Mouse (Mus musculus): ENCODE results near the gene Gm17190. TPM values are rescaled to one million over a fixed set of nuclear protein-coding genes. Genes with fewer than 3 reads are reported as not detected.
A peak's percentile ranks its signal among the peaks of the same experiment; 100 is the strongest.

Gene Gm17190
- polyA plus RNA-seq, 1 experiment from 2014 or later: 0.63 TPM

DNA sequence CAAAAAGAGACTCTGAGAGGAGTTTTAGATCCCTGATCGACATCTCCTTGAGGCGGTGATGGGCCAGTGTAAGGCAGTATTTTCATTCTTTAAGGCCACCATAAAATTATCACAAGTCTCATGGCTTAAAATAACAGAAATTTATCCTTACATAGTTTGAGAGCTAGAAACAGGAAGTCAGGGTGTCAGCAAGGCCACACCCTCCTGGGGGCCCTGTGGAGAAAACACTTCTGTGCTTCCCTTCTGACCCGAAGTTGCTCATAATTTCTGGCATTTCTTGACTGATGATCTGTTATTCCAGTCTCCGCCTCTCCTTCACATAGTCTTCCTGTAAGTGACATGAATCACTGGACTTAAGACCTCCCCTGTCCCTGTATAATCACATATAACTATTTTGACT is 24.5 kb downstream of the Gm17190 start:
- Histone ChIP-seq H3K36me3 (replicated peaks; ENCODE audit: control insufficient read depth, insufficient read depth) (no peaks in the 10 kb centered on the region), H3K27ac (no peak overlapping the region), H3K4me3 (replicated peaks; ENCODE audit: low read length) (no peak overlapping the region), H3K9ac (no peak overlapping the region), H3K4me2 (replicated peaks) (no peak overlapping the region), H3K9me3 (ENCODE audit: control insufficient read depth, low read length) (no peaks in the 10 kb centered on the region), H3K27me3 (ENCODE audit: control insufficient read depth, insufficient read depth, low read length) (no peaks in the 10 kb centered on the region), H3K4me1 (replicated peaks; ENCODE audit: control insufficient read depth, insufficient read depth, low read length) (no peaks in the 10 kb centered on the region; the same call in 1 of the 2 replicates)
- WGBS: 87% methylated on average over 4 of the region's 4 CpGs
- DNase-seq (ENCODE audit: low spot score) (no peak), ATAC-seq (ENCODE audit: low FRiP score) (no peak)

GRCm38 (mm10) chr13:96110767-96111166 is 28.9 kb downstream of the Gm17190 start:
- Histone ChIP-seq H3K4me1 (replicated peaks; ENCODE audit: control insufficient read depth, insufficient read depth, low read length) (no peaks in the 10 kb centered on the region; the same call in 1 of the 2 replicates), H3K36me3 (replicated peaks; ENCODE audit: control insufficient read depth, insufficient read depth) (no peaks in the 10 kb centered on the region), H3K4me2 (replicated peaks) (no peak overlapping the region), H3K4me3 (replicated peaks; ENCODE audit: low read length) (no peak overlapping the region), H3K27ac (peak overlapping the region; percentile 40; the same call in 1 of the 2 replicates), H3K9ac (no peak overlapping the region), H3K27me3 (ENCODE audit: control insufficient read depth, insufficient read depth, low read length) (no peaks in the 10 kb centered on the region), H3K9me3 (ENCODE audit: control insufficient read depth, low read length) (no peaks in the 10 kb centered on the region)
- WGBS: 28% methylated on average over 3 of the region's 3 CpGs
- ATAC-seq (ENCODE audit: low FRiP score) (peak; percentile 34; the same call in 1 of the 2 replicates), DNase-seq (ENCODE audit: low spot score) (peak; percentile 35)

DNA sequence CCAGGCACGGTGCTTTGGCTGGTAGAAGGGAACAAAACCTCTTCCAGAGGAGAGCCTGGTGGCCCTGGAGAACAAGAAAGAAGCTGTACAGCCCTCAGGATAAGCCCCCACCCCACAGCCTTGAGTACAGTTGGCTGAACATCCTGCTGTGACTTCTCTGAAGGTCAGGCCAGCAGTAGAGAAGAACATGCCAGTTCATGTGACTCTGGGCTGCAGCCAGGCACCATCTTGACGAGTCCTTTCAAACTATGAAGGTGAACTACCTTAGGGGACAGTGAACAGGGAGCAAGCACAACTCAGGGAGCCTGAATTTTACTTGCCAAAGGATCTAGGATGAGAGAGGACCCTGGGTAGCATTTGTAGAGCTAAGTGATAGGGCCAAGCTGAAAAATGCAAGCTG is 30.9 kb downstream of the Gm17190 start:
- Histone ChIP-seq H3K27ac (no peak overlapping the region), H3K27me3 (ENCODE audit: control insufficient read depth, insufficient read depth, low read length) (no peaks in the 10 kb centered on the region), H3K9me3 (ENCODE audit: control insufficient read depth, low read length) (no peaks in the 10 kb centered on the region), H3K4me1 (replicated peaks; ENCODE audit: control insufficient read depth, insufficient read depth, low read length) (no peaks in the 10 kb centered on the region; the same call in 1 of the 2 replicates), H3K36me3 (replicated peaks; ENCODE audit: control insufficient read depth, insufficient read depth) (no peaks in the 10 kb centered on the region), H3K4me2 (replicated peaks) (no peak overlapping the region), H3K9ac (no peak overlapping the region), H3K4me3 (replicated peaks; ENCODE audit: low read length) (no peak overlapping the region)
- 85% methylated on average over 2 of the region's 2 CpGs for WGBS
- no peak for ATAC-seq (ENCODE audit: low FRiP score)
- DNase-seq (ENCODE audit: low spot score): no peak

DNA sequence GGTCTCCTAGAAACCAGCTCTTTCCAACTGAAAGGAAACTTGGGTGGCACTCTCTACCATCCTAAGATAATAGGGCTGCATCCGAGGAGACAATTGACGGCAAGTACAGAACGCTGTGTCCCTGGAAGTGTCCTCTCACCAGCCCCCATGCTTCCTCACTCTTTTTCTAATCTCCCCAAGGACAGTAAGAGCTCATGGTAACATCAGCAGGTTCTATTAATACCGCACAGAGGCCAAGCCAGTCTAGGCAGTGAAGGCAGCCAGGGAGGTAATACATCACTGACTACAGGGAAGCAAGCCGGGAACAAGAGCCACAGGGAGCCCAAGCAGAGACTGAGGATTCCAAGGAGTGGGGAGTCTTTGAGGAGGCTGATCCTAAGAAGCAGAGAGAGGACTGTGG is 43.2 kb downstream of the Gm17190 start:
- 53% methylated on average over 5 of the region's 5 CpGs for WGBS

GRCm38 (mm10) chr13:96126669-96127068 is 44.8 kb downstream of the Gm17190 start:
- H3K27me3 ChIP-seq (ENCODE audit: control insufficient read depth, insufficient read depth, low read length): peaks cover 11% of the 10 kb centered on the region; the same call in 1 of the 2 replicates
- WGBS: 84% methylated on average over 6 of the region's 6 CpGs
- no peak overlapping the region for H3K9ac ChIP-seq
- ATAC-seq (ENCODE audit: low FRiP score) (no peak), DNase-seq (ENCODE audit: low spot score) (no peak)
- no peak overlapping the region for H3K27ac ChIP-seq
- peaks cover 11% of the 10 kb centered on the region for H3K4me1 ChIP-seq (replicated peaks; ENCODE audit: control insufficient read depth, insufficient read depth, low read length)
- H3K9me3 ChIP-seq (ENCODE audit: control insufficient read depth, low read length): no peaks in the 10 kb centered on the region
- H3K36me3 ChIP-seq (replicated peaks; ENCODE audit: control insufficient read depth, insufficient read depth): no peaks in the 10 kb centered on the region
- H3K4me3 ChIP-seq (replicated peaks; ENCODE audit: low read length): no peak overlapping the region
- no peak overlapping the region for H3K4me2 ChIP-seq (replicated peaks)

More for the DNA sequence above, 43.2 kb downstream of the Gm17190 start:
- DNase-seq (ENCODE audit: low spot score) (no peak), ATAC-seq (ENCODE audit: low FRiP score) (no peak)
- Histone ChIP-seq H3K27me3 (ENCODE audit: control insufficient read depth, insufficient read depth, low read length) (peaks cover 3% of the 10 kb centered on the region; the same call in 1 of the 2 replicates), H3K4me3 (replicated peaks; ENCODE audit: low read length) (no peak overlapping the region), H3K27ac (no peak overlapping the region), H3K9me3 (ENCODE audit: control insufficient read depth, low read length) (no peaks in the 10 kb centered on the region), H3K4me2 (replicated peaks) (no peak overlapping the region), H3K4me1 (replicated peaks; ENCODE audit: control insufficient read depth, insufficient read depth, low read length) (peaks cover 3% of the 10 kb centered on the region), H3K36me3 (replicated peaks; ENCODE audit: control insufficient read depth, insufficient read depth) (no peaks in the 10 kb centered on the region), H3K9ac (no peak overlapping the region)

DNA sequence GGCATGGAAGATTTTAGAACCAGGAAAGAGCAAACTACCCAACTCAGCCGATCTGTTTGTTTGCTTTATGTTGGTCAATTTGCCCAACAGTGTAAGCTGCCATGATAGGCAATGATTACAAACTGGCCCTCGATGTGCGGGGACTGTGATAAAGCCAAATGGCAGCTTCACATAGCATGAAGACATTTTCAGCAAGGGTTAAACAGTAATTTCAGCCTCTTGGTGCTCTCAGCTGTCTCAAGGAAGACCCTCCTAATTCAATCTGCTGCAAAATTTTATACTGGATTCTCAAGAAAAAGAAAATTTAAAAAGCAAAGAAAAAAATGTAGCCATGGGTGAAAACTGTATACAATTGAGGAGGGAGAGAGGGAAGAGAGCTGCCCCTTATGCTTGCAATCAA is 47.2 kb downstream of the Gm17190 start:
- Histone ChIP-seq H3K4me3 (replicated peaks; ENCODE audit: low read length) (peak overlapping the region; percentile 55), H3K27ac (peak overlapping the region; percentile 90), H3K4me2 (replicated peaks) (peak overlapping the region; percentile 90), H3K36me3 (replicated peaks; ENCODE audit: control insufficient read depth, insufficient read depth) (no peaks in the 10 kb centered on the region), H3K9me3 (ENCODE audit: control insufficient read depth, low read length) (no peaks in the 10 kb centered on the region), H3K9ac (peak overlapping the region; percentile 72), H3K27me3 (ENCODE audit: control insufficient read depth, insufficient read depth, low read length) (peaks cover 11% of the 10 kb centered on the region; the same call in 1 of the 2 replicates), H3K4me1 (replicated peaks; ENCODE audit: control insufficient read depth, insufficient read depth, low read length) (peaks cover 17% of the 10 kb centered on the region)
- WGBS: 83% methylated on average over 3 of the region's 3 CpGs
- no peak for ATAC-seq (ENCODE audit: low FRiP score)
- DNase-seq (ENCODE audit: low spot score): no peak

GRCm38 (mm10) chr13:96131050-96131449 is 49.2 kb downstream of the Gm17190 start:
- ATAC-seq (ENCODE audit: low FRiP score): peak; percentile 91
- Histone ChIP-seq H3K4me2 (replicated peaks) (peak overlapping the region; percentile 90), H3K27ac (peak overlapping the region; percentile 90), H3K9ac (peak overlapping the region; percentile 72), H3K36me3 (replicated peaks; ENCODE audit: control insufficient read depth, insufficient read depth) (no peaks in the 10 kb centered on the region), H3K4me1 (replicated peaks; ENCODE audit: control insufficient read depth, insufficient read depth, low read length) (peaks cover 17% of the 10 kb centered on the region), H3K4me3 (replicated peaks; ENCODE audit: low read length) (peak overlapping the region; percentile 55), H3K9me3 (ENCODE audit: control insufficient read depth, low read length) (no peaks in the 10 kb centered on the region), H3K27me3 (ENCODE audit: control insufficient read depth, insufficient read depth, low read length) (peaks cover 15% of the 10 kb centered on the region; the same call in 1 of the 2 replicates)
- WGBS: under 1% methylated on average over 26 of the region's 30 CpGs
- peak; percentile 77 for DNase-seq (ENCODE audit: low spot score)

- ATAC-seq (ENCODE audit: low FRiP score) (no peak), DNase-seq (ENCODE audit: low spot score) (no peak)
- H3K4me2 ChIP-seq (replicated peaks): peak overlapping the region; percentile 90
- peaks cover 17% of the 10 kb centered on the region for H3K4me1 ChIP-seq (replicated peaks; ENCODE audit: control insufficient read depth, insufficient read depth, low read length)
- peak overlapping the region; percentile 55 for H3K4me3 ChIP-seq (replicated peaks; ENCODE audit: low read length)
- no peaks in the 10 kb centered on the region for H3K9me3 ChIP-seq (ENCODE audit: control insufficient read depth, low read length)
- no peaks in the 10 kb centered on the region for H3K36me3 ChIP-seq (replicated peaks; ENCODE audit: control insufficient read depth, insufficient read depth)
- peaks cover 15% of the 10 kb centered on the region; the same call in 1 of the 2 replicates for H3K27me3 ChIP-seq (ENCODE audit: control insufficient read depth, insufficient read depth, low read length)
- WGBS: under 1% methylated on average over 19 of the region's 19 CpGs
- H3K9ac ChIP-seq: peak overlapping the region; percentile 72
- H3K27ac ChIP-seq: peak overlapping the region; percentile 90
Measured at GRCm38 (mm10) chr13:96131911-96132310, 50.1 kb downstream of the Gm17190 start.

DNA sequence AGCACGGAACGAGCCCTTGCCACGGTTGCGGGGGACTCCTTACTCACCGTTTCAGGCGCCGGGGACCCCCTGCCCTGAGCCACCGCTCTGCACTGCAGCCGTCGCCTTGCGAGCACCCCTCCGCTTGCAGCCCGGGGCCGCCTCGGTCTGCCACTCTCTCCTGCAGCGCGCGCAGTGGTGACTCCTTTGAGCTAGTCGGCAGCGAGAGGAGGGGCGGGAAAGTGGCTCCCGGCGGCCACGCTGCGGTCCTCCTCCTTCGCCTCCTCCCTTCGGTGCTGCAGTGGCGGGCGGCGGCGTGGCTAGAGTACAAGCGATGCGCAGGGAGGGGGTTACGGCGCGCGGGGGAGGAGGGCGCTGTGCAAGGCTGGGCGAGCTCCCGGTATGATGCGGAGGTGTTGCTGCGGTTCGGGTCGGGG is 50.6 kb downstream of the Gm17190 start, which contains the start of gene Sv2c:
Gene Sv2c (minus strand): TSS at position 177 of the 416 bp plus-strand sequence.
- H3K9me3 ChIP-seq (ENCODE audit: control insufficient read depth, low read length): no peaks in the 10 kb centered on the region

More for the DNA sequence above, 50.6 kb downstream of the Gm17190 start, which contains the start of gene Sv2c:
- 1% methylated on average over 44 of the region's 44 CpGs for WGBS
- Histone ChIP-seq H3K4me2 (replicated peaks) (peak within 1 kb of the TSS; percentile 90), H3K4me3 (replicated peaks; ENCODE audit: low read length) (peak within 1 kb of the TSS; percentile 55), H3K27me3 (ENCODE audit: control insufficient read depth, insufficient read depth, low read length) (peaks cover 15% of the 10 kb centered on the region; the same call in 1 of the 2 replicates), H3K27ac (peak within 1 kb of the TSS; percentile 90), H3K36me3 (replicated peaks; ENCODE audit: control insufficient read depth, insufficient read depth) (no peaks in the 10 kb centered on the region), H3K4me1 (replicated peaks; ENCODE audit: control insufficient read depth, insufficient read depth, low read length) (peaks cover 17% of the 10 kb centered on the region), H3K9ac (peak within 1 kb of the TSS; percentile 72)
- peak; percentile 75 for ATAC-seq (ENCODE audit: low FRiP score)
- DNase-seq (ENCODE audit: low spot score): peak; percentile 74
